Mouse (Mus musculus) thymus, adult 2 months (tissue): ENCODE results near the gene Psors1c2. TPM values are rescaled to one million over a fixed set of nuclear protein-coding genes. Genes with fewer than 3 reads are reported as not detected.

Source experiments
- DNase-seq: peaks from one replicate; pipeline ENCODE4 v3.0.0; 2021
- H3K27ac ChIP-seq: fragments of 200-500 bp; 2 replicates; pipeline ENCODE4 v1.5.1; 2012; ENCODE audit warnings: low read length, control low read depth; ENCODE audit not compliant: control insufficient read depth, insufficient read depth
- H3K27me3 ChIP-seq: fragments of 200-500 bp; 2 replicates; pipeline ENCODE4 v1.6.1; 2012; ENCODE audit warnings: mild to moderate bottlenecking, low read length, moderate library complexity, mixed read lengths; ENCODE audit not compliant: control insufficient read depth, insufficient read depth
- H3K36me3 ChIP-seq: fragments of 200-500 bp; 2 replicates; pipeline ENCODE4 v1.6.1; 2012; ENCODE audit warnings: mild to moderate bottlenecking, low read length, moderate library complexity; ENCODE audit not compliant: control insufficient read depth, insufficient read depth
- H3K4me1 ChIP-seq: fragments of 200-500 bp; replicated peaks from 2 replicates; pipeline ENCODE4 v1.6.1; 2012; ENCODE audit warnings: low read length; ENCODE audit not compliant: control insufficient read depth, insufficient read depth
- H3K4me3 ChIP-seq: fragments of 200-500 bp; 2 replicates; pipeline ENCODE4 v1.5.1; 2012; ENCODE audit warnings: mild to moderate bottlenecking, low read length, control low read depth, moderate library complexity; ENCODE audit not compliant: control insufficient read depth, insufficient read depth
- CTCF ChIP-seq: fragments of 200-500 bp; IDR thresholded peaks from 2 replicates; pipeline ENCODE4 v1.5.1; 2012; ENCODE audit warnings: mild to moderate bottlenecking, control low read depth, low read length, moderate library complexity, borderline replicate concordance; ENCODE audit not compliant: control insufficient read depth, poor library complexity, insufficient read depth; ENCODE audit errors: extremely low read depth
- POLR2A ChIP-seq: fragments of 200-500 bp; IDR thresholded peaks from 2 replicates; pipeline ENCODE4 v1.6.1; 2012; ENCODE audit warnings: mild to moderate bottlenecking, low read length, control low read depth, moderate library complexity; ENCODE audit not compliant: control insufficient read depth, poor library complexity, insufficient read depth; ENCODE audit errors: extremely low read depth
- whole genome bisulfite sequencing: fragments of 180-500 bp; shearing (Covaris S2); methylation state at CpG from one replicate; pipeline ENCODE4 v1.1.7; 2018; 5-methylcytosine and 5-hydroxymethylcytosine counted together
- polyA plus RNA-seq: library from polyadenylated mRNA; depleted of rRNA; stranded (reverse); fragments of >200 nt; gene quantifications from 2 replicates; pipeline ENCODE4 v1.2.3, GENCODE M21; 2012

Gene Psors1c2
- polyA plus RNA-seq, 1 experiment = 11.2 TPM

GRCm38 (mm10) chr17:35550871-35551270 is 17.9 kb downstream of the Psors1c2 start:
- TF ChIP-seq CTCF = no peak
- no peak for TF ChIP-seq POLR2A
- no peak for DNase-seq
- Histone ChIP-seq H3K4me3 (no peak overlapping the region), H3K36me3 (no peaks in the 10 kb centered on the region), H3K27ac (no peak overlapping the region), H3K4me1 (no peaks in the 10 kb centered on the region), H3K27me3 (no peaks in the 10 kb centered on the region)
- WGBS = 67% methylated on average over 8 of the region's 8 CpGs

GRCm38 (mm10) chr17:35551881-35552414 is 18.9 kb downstream of the Psors1c2 start, which contains the start of gene Cdsn:
Gene Cdsn, plus strand, starts transcription at chr17:35552128.
- no peaks in the 10 kb centered on the region for H3K4me1 ChIP-seq
- no peak for DNase-seq
- TF ChIP-seq POLR2A (no peak), CTCF (no peak)
- no peak within 1 kb of the TSS for H3K27ac ChIP-seq
- no peaks in the 10 kb centered on the region for H3K36me3 ChIP-seq
- H3K4me3 ChIP-seq = no peak within 1 kb of the TSS
- no peaks in the 10 kb centered on the region for H3K27me3 ChIP-seq
- 81% methylated on average over 10 of the region's 10 CpGs for WGBS

GRCm38 (mm10) chr17:35554321-35554720 is 21.3 kb downstream of the Psors1c2 start:
- DNase-seq = no peak
- no peak for TF ChIP-seq POLR2A
- no peaks in the 10 kb centered on the region for H3K36me3 ChIP-seq
- 91% methylated on average over 5 of the region's 5 CpGs for WGBS
- H3K27me3 ChIP-seq = no peaks in the 10 kb centered on the region
- no peak overlapping the region for H3K4me3 ChIP-seq
- no peak overlapping the region for H3K27ac ChIP-seq
- no peaks in the 10 kb centered on the region for H3K4me1 ChIP-seq

- Histone ChIP-seq H3K27ac (no peak overlapping the region), H3K4me1 (no peaks in the 10 kb centered on the region), H3K27me3 (no peaks in the 10 kb centered on the region), H3K4me3 (no peak overlapping the region), H3K36me3 (no peaks in the 10 kb centered on the region)
- whole genome bisulfite sequencing = 94% methylated on average over 18 of the region's 18 CpGs
- no peak for DNase-seq
- TF ChIP-seq POLR2A = no peak
- TF ChIP-seq CTCF = no peak
Observed at GRCm38 (mm10) chr17:35554761-35555397, 21.9 kb downstream of the Psors1c2 start.

- no peak overlapping the region for H3K27ac ChIP-seq
- WGBS = 94% methylated on average over 13 of the region's 13 CpGs
- no peak for DNase-seq
Observed at GRCm38 (mm10) chr17:35556186-35556765, 23.3 kb downstream of the Psors1c2 start.

GRCm38 (mm10) chr17:35556812-35557211 is 23.8 kb downstream of the Psors1c2 start:
- WGBS = 22% methylated on average over 5 of the region's 5 CpGs
- no peaks in the 10 kb centered on the region for H3K36me3 ChIP-seq
- no peaks in the 10 kb centered on the region for H3K27me3 ChIP-seq
- TF ChIP-seq POLR2A (no peak), CTCF (peak; percentile 73; the same call in 1 of the 2 replicates)
- peak; percentile 62 for DNase-seq
- no peak overlapping the region for H3K27ac ChIP-seq
- no peaks in the 10 kb centered on the region for H3K4me1 ChIP-seq
- no peak overlapping the region for H3K4me3 ChIP-seq

More at GRCm38 (mm10) chr17:35556186-35556765, 23.3 kb downstream of the Psors1c2 start:
- TF ChIP-seq CTCF = no peak
- no peak for TF ChIP-seq POLR2A
- Histone ChIP-seq H3K4me3 (no peak overlapping the region), H3K27me3 (no peaks in the 10 kb centered on the region), H3K4me1 (no peaks in the 10 kb centered on the region), H3K36me3 (no peaks in the 10 kb centered on the region)
